Mouse (Mus musculus) activated CD4-positive, CD25-positive, alpha-beta regulatory T cell, adult 9 weeks (primary cell): ENCODE measurements around the gene Tex29. TPM values are rescaled to one million over a fixed set of nuclear protein-coding genes. Genes with fewer than 3 reads are reported as not detected.

Experiments used
- polyA plus RNA-seq: library from polyadenylated mRNA; unstranded; fragments of 100-300 nt; shearing (Covaris generic); gene quantifications from one replicate; pipeline ENCODE4 v1.2.1, GENCODE M21; 2017

The Tex29 gene
- not detected for polyA plus RNA-seq

GRCm38 (mm10) chr8:11840174-11840573 is at the start of gene Tex29:
Gene Tex29, plus strand, starts transcription at chr8:11840474.

Other genes starting within 250 kb of the Tex29 start
- gene Ankrd10, start 204.7 kb upstream of the Tex29 start, polyA plus RNA-seq, result 74.3 TPM
- gene 1700016D06Rik, start 139.4 kb upstream of the Tex29 start, polyA plus RNA-seq, result not detected
- 15.7 TPM for gene Arhgef7, start 112.8 kb upstream of the Tex29 start, polyA plus RNA-seq